Mouse (Mus musculus) heart, embryonic 10.5 days (tissue): ENCODE results near the gene Ltb4r1. TPM values are rescaled to one million over a fixed set of nuclear protein-coding genes. Genes with fewer than 3 reads are reported as not detected.

Experiments used
- DNase-seq: peaks from one replicate; pipeline ENCODE4 v3.0.0-alpha.2; 2017; ENCODE audit warnings: low spot score
- H3K27ac ChIP-seq: fragments of 300-500 bp; sonication (generic); 2 replicates; pipeline ENCODE4 v1.5.1; 2016; ENCODE audit warnings: mild to moderate bottlenecking
- H3K27me3 ChIP-seq: fragments of 300-500 bp; sonication (generic); 2 replicates; pipeline ENCODE4 v1.6.1; 2016; ENCODE audit warnings: mild to moderate bottlenecking; ENCODE audit not compliant: poor library complexity, insufficient read depth, severe bottlenecking
- H3K36me3 ChIP-seq: fragments of 300-500 bp; sonication (generic); 2 replicates; pipeline ENCODE4 v1.6.1; 2016; ENCODE audit warnings: mild to moderate bottlenecking, moderate library complexity
- H3K4me1 ChIP-seq: fragments of 300-500 bp; sonication (generic); 2 replicates; pipeline ENCODE4 v1.6.1; 2016; ENCODE audit warnings: mild to moderate bottlenecking
- H3K4me3 ChIP-seq: fragments of 300-500 bp; sonication (generic); 2 replicates; pipeline ENCODE4 v1.5.1; 2016; ENCODE audit warnings: mild to moderate bottlenecking, moderate library complexity
- H3K9me3 ChIP-seq: fragments of 300-500 bp; sonication (generic); 2 replicates; pipeline ENCODE4 v1.6.1; 2016; ENCODE audit warnings: mild to moderate bottlenecking, moderate library complexity
- WGBS: fragments of 180-500 bp; shearing (Covaris S2); methylation state at CpG from one replicate; pipeline ENCODE4 v1.1.7; 2016; 5-methylcytosine and 5-hydroxymethylcytosine counted together
- polyA plus RNA-seq: library from polyadenylated mRNA; unstranded; fragments of >200 nt; fragmentation: Nextera tagmentation; extraction: Ambion mirVana; gene quantifications from 2 replicates; pipeline ENCODE4 v1.2.1, GENCODE M21; 2016

Gene Ltb4r1
- polyA plus RNA-seq, result 0.53 and 0.79 TPM in 2 replicates

- Histone ChIP-seq H3K27me3 (peaks cover 88% of the 10 kb centered on the region), H3K4me1 (peaks cover 60% of the 10 kb centered on the region), H3K27ac (no peak within 1 kb of the TSS), H3K9me3 (no peaks in the 10 kb centered on the region), H3K36me3 (peaks cover 9% of the 10 kb centered on the region; the same call in 1 of the 2 replicates), H3K4me3 (no peak within 1 kb of the TSS)
- 70% methylated on average over 4 of the region's 4 CpGs for WGBS
- DNase-seq, result no peak
Measured at GRCm38 (mm10) chr14:55765696-55766095, at the start of gene Ltb4r1. Ltb4r1 (plus strand) TSS chr14:55765962.

DNA sequence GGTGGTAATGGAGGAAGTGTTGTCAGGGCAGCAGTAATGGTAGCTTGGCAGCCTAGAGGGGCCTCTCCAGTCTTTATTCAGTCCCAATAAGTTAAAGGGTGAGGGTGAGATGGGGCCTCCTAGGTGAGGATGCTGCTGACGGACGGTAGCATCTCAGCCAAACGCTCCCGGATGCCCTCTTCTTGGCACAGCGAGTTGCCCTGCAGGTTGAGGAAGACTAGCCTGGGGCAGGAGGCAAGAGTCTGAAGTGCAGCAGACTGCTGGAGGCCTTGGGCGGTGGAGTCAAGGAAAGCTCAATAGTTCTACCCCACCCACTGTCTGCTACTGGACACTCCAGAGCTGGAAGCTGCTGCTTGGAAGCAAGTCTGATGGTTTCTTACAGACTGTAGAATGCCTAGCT lies 49.5 kb upstream of the Ltb4r1 start:
- H3K36me3 ChIP-seq, result peaks cover 44% of the 10 kb centered on the region
- DNase-seq, result no peak
- H3K27me3 ChIP-seq, result peaks cover 29% of the 10 kb centered on the region
- 89% methylated on average over 6 of the region's 6 CpGs for WGBS
- no peak overlapping the region for H3K27ac ChIP-seq
- H3K9me3 ChIP-seq, result no peaks in the 10 kb centered on the region
- no peak overlapping the region for H3K4me3 ChIP-seq
- H3K4me1 ChIP-seq, result peaks cover 20% of the 10 kb centered on the region

DNA sequence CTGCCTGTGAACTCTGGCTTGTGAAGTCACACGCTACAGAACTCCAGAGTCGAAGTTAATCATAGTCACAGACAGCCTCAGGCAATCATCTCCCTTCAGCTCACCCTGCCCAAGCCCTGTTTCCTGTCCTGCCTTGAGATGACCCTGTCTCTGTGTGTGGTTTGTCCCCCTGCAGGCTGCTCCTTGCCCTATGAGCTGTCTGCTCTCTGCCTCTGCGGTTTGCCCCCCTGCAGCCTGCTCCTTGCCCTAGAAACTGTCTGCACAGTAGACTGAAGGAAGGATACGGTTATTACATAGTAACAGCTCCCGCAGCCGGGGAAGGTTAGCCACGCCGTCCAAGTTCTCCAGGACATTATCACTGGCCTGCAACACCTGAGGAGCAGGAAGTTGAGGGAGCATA lies 48.9 kb upstream of the Ltb4r1 start:
- H3K9me3 ChIP-seq, result no peaks in the 10 kb centered on the region
- H3K4me1 ChIP-seq, result peaks cover 24% of the 10 kb centered on the region
- peaks cover 44% of the 10 kb centered on the region for H3K36me3 ChIP-seq
- WGBS, result 81% methylated on average over 8 of the region's 8 CpGs
- DNase-seq, result no peak
- peaks cover 23% of the 10 kb centered on the region for H3K27me3 ChIP-seq
- no peak overlapping the region for H3K27ac ChIP-seq
- no peak overlapping the region for H3K4me3 ChIP-seq

GRCm38 (mm10) chr14:55719737-55720136 lies 46.0 kb upstream of the Ltb4r1 start:
- Histone ChIP-seq H3K36me3 (peaks cover 44% of the 10 kb centered on the region), H3K4me3 (no peak overlapping the region), H3K4me1 (peaks cover 16% of the 10 kb centered on the region), H3K27ac (no peak overlapping the region), H3K27me3 (no peaks in the 10 kb centered on the region; the same call in 1 of the 2 replicates), H3K9me3 (no peaks in the 10 kb centered on the region)
- WGBS, result 83% methylated on average over 6 of the region's 6 CpGs
- DNase-seq, result no peak

GRCm38 (mm10) chr14:55720666-55721065 lies 45.1 kb upstream of the Ltb4r1 start:
- DNase-seq, result no peak
- Histone ChIP-seq H3K27me3 (no peaks in the 10 kb centered on the region), H3K9me3 (no peaks in the 10 kb centered on the region), H3K36me3 (peaks cover 44% of the 10 kb centered on the region), H3K4me1 (peaks cover 16% of the 10 kb centered on the region), H3K4me3 (0 out of 2 replicates have a peak overlapping the region, but pooled peaks have one; percentile 88), H3K27ac (no peak overlapping the region)
- 90% methylated on average over 12 of the region's 12 CpGs for WGBS

- Histone ChIP-seq H3K4me3 (peak overlapping the region; percentile 88), H3K27ac (peak overlapping the region; percentile 95; the same call in 1 of the 2 replicates), H3K36me3 (peaks cover 42% of the 10 kb centered on the region), H3K9me3 (no peaks in the 10 kb centered on the region), H3K27me3 (no peaks in the 10 kb centered on the region), H3K4me1 (peaks cover 16% of the 10 kb centered on the region)
- 83% methylated on average over 6 of the region's 6 CpGs for WGBS
- no peak for DNase-seq
Measured at GRCm38 (mm10) chr14:55721076-55721475, 44.7 kb upstream of the Ltb4r1 start.

GRCm38 (mm10) chr14:55721700-55722437 lies 43.9 kb upstream of the Ltb4r1 start, which contains the start of gene Rabggta:
Rabggta (minus strand) TSS chr14:55722263.
- H3K9me3 ChIP-seq, result no peaks in the 10 kb centered on the region
- DNase-seq, result peak; percentile 97
- peaks cover 36% of the 10 kb centered on the region for H3K36me3 ChIP-seq
- H3K27ac ChIP-seq, result peak within 1 kb of the TSS; percentile 95
- peak within 1 kb of the TSS; percentile 88 for H3K4me3 ChIP-seq
- H3K4me1 ChIP-seq, result peaks cover 16% of the 10 kb centered on the region
- H3K27me3 ChIP-seq, result no peaks in the 10 kb centered on the region
- WGBS, result under 1% methylated on average over 50 of the region's 50 CpGs

DNA sequence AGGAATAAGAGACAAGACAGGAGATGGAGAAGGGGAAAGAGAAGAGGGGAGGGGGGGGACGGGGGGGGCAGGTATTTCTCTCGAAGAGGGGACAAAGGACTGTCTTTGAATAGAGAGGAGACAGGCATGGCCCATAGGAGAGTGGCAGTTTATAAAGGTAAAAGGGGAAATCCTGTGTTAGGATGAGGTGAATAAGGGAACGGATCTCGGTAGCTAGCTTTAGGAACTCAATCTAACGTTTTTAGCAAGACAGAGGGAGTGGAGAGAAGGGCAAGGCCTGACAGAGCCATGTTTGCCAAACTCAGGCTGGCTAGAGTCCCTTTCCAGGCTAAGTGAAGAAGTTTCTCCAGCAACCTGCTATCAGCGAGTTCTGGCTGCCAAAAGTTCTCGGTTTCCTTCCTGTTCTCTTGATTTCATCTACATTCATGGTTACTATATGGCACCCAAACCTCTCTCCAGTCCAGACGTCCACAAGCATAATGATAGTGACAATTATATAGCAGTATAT lies 43.3 kb upstream of the Ltb4r1 start:
- H3K36me3 ChIP-seq, result peaks cover 30% of the 10 kb centered on the region
- WGBS, result 49% methylated on average over 8 of the region's 8 CpGs
- H3K27ac ChIP-seq, result peak overlapping the region; percentile 95
- DNase-seq, result no peak
- peaks cover 16% of the 10 kb centered on the region for H3K4me1 ChIP-seq
- H3K4me3 ChIP-seq, result peak overlapping the region; percentile 88
- H3K27me3 ChIP-seq, result no peaks in the 10 kb centered on the region
- H3K9me3 ChIP-seq, result no peaks in the 10 kb centered on the region

DNA sequence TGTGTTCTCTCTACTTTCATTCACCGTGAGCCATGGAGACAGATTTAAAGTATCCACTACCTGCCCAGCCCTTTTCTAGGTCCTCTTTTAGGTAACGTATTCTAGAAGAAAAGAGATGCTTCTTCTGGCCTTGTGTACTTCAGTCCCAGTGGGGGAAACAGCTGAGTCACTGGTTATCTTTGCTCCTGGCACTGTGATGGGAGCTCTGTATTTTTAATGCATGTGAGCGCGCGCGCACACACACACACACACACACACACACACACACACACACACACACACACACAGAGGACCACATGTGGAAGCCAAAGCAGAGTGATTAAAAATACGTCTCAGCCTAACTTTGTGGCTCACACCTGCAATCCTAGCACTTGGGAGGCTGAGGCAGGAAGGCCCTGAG lies 42.3 kb upstream of the Ltb4r1 start:
- H3K9me3 ChIP-seq, result no peaks in the 10 kb centered on the region
- no peak overlapping the region for H3K27ac ChIP-seq
- peaks cover 22% of the 10 kb centered on the region for H3K36me3 ChIP-seq
- no peak for DNase-seq
- peaks cover 16% of the 10 kb centered on the region for H3K4me1 ChIP-seq
- WGBS, result 90% methylated on average over 7 of the region's 7 CpGs
- H3K27me3 ChIP-seq, result 0 out of 2 replicates have a peak, but pooled peaks cover 4% of the 10 kb centered on the region
- no peak overlapping the region for H3K4me3 ChIP-seq

DNA sequence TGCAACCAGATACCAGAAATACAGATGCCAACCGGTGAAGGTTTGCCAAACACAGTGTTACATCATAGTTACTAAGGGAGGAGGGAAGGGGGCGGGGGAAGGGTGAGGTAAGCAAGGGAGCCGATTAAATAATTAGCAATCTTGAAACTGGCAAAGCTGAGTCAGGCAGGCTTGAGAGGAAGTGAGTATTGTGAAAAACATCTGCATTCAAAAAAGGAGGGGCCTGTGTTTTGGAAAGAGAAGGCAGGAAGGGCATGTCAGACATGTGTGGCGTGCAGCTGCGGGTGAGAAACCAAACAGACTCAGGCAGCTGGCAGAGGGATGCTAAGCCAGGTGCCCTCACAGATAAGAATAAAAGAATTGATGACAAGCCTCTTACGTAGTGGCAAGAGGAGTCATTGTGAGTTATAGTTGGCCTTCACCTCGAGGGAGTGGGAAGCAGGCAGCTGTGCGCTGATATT lies 41.3 kb upstream of the Ltb4r1 start:
- 50% methylated on average over 8 of the region's 8 CpGs for WGBS
- no peak for DNase-seq
- H3K27me3 ChIP-seq, result 0 out of 2 replicates have a peak, but pooled peaks cover 5% of the 10 kb centered on the region

DNA sequence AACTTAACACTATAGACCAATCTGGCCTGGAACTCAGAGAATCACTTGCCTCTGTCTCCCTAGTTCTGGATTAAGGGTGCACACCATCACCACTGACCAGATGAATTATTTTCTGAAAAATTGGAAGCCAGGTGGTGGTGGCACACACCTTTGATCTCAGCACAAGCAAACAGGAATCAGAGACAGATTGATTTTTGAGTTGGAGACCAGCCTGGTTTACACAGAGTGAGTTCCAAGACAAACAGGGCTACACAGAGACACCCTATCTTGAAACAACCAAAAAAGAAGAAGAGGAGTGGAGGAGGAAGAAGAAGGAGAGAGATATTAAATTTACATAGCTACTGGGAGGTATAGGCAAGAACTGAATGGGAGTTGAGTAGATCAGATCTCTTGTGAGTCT lies 39.5 kb upstream of the Ltb4r1 start:
- Histone ChIP-seq H3K27ac (no peak overlapping the region), H3K36me3 (no peaks in the 10 kb centered on the region), H3K4me3 (no peak overlapping the region), H3K9me3 (no peaks in the 10 kb centered on the region), H3K4me1 (peaks cover 9% of the 10 kb centered on the region), H3K27me3 (0 out of 2 replicates have a peak, but pooled peaks cover 17% of the 10 kb centered on the region)
- no peak for DNase-seq

More for the DNA sequence above, 41.3 kb upstream of the Ltb4r1 start:
- peaks cover 16% of the 10 kb centered on the region for H3K4me1 ChIP-seq
- no peaks in the 10 kb centered on the region for H3K9me3 ChIP-seq
- no peak overlapping the region for H3K4me3 ChIP-seq
- peaks cover 12% of the 10 kb centered on the region; the same call in 1 of the 2 replicates for H3K36me3 ChIP-seq
- no peak overlapping the region for H3K27ac ChIP-seq

GRCm38 (mm10) chr14:55727889-55728685 lies 37.7 kb upstream of the Ltb4r1 start:
- peak; percentile 66 for DNase-seq
- Histone ChIP-seq H3K27me3 (0 out of 2 replicates have a peak, but pooled peaks cover 17% of the 10 kb centered on the region), H3K9me3 (no peaks in the 10 kb centered on the region), H3K36me3 (no peaks in the 10 kb centered on the region), H3K27ac (no peak overlapping the region), H3K4me3 (no peak overlapping the region), H3K4me1 (no peaks in the 10 kb centered on the region)
- whole genome bisulfite sequencing, result 69% methylated on average over 8 of the region's 8 CpGs
